ENCODE assay signal across 9 mouse cellular contexts in genomic region chr19:6389803-6390202, GRCm38 (mm10). TPM values are rescaled to one million over a fixed set of nuclear protein-coding genes. Genes with fewer than 3 reads are reported as not detected.
DNase-seq lines count a peak whose midpoint lies in the region; ATAC-seq lines count a peak whose summit lies in the region.
"Had no signal": no experiment of that assay in that cellular context is flagged by ENCODE, and none has a peak within 500 bp of the region (broad histone marks: within the 10 kb centered on the region; RNA-seq: fewer than 3 reads in every experiment).

No protein-coding gene starts in this region.

- H3K4me3 ChIP-seq in forebrain, embryonic 12.5 days (replicated peaks), result peak overlapping the region; percentile 19
- H3K4me3 ChIP-seq in liver, embryonic 11.5 days (ENCODE audit: low read depth, low read length), result peak overlapping the region; percentile 36
- peak overlapping the region; percentile 28 for H3K4me3 ChIP-seq in neural tube, embryonic 13.5 days
- H3K4me3 ChIP-seq: myocyte had no signal

- H3K27me3 ChIP-seq in forebrain, embryonic 12.5 days, result 0 out of 2 replicates have a peak, but pooled peaks cover 10% of the 10 kb centered on the region
- H3K27me3 ChIP-seq in liver, embryonic 11.5 days (replicated peaks; ENCODE audit: control insufficient read depth, insufficient read depth, low read length), result peaks cover 2% of the 10 kb centered on the region; the same call in 1 of the 2 replicates
- no peaks in the 10 kb centered on the region for H3K27me3 ChIP-seq in neural tube, embryonic 13.5 days

- H3K36me3 ChIP-seq in forebrain, embryonic 12.5 days (replicated peaks), result no peaks in the 10 kb centered on the region
- H3K36me3 ChIP-seq in liver, embryonic 11.5 days (ENCODE audit: control insufficient read depth, insufficient read depth, low read length), result 0 out of 2 replicates have a peak, but pooled peaks cover 2% of the 10 kb centered on the region
- H3K36me3 ChIP-seq in neural tube, embryonic 13.5 days, result no peaks in the 10 kb centered on the region

- no peaks in the 10 kb centered on the region for H3K9me3 ChIP-seq in forebrain, embryonic 12.5 days
- H3K9me3 ChIP-seq in liver, embryonic 11.5 days (ENCODE audit: control insufficient read depth, low read length), result no peaks in the 10 kb centered on the region
- no peaks in the 10 kb centered on the region for H3K9me3 ChIP-seq in neural tube, embryonic 13.5 days

- peaks cover 8% of the 10 kb centered on the region; the same call in 1 of the 2 replicates for H3K4me1 ChIP-seq in forebrain, embryonic 12.5 days
- peaks cover 7% of the 10 kb centered on the region for H3K4me1 ChIP-seq in liver, embryonic 11.5 days (replicated peaks; ENCODE audit: control insufficient read depth, insufficient read depth, low read length)
- H3K4me1 ChIP-seq in neural tube, embryonic 13.5 days (replicated peaks), result peaks cover 8% of the 10 kb centered on the region

- no peak overlapping the region for H3K9ac ChIP-seq in forebrain, embryonic 12.5 days
- H3K9ac ChIP-seq in liver, embryonic 11.5 days (ENCODE audit: low read depth, low read length), result peak overlapping the region; percentile 21; the same call in 1 of the 2 replicates
- peak overlapping the region; percentile 64 for H3K9ac ChIP-seq in neural tube, embryonic 13.5 days

- no peak overlapping the region for H3K27ac ChIP-seq in forebrain, embryonic 12.5 days
- H3K27ac ChIP-seq in liver, embryonic 11.5 days (ENCODE audit: low read depth, low read length), result no peak overlapping the region
- no peak overlapping the region for H3K27ac ChIP-seq in neural tube, embryonic 13.5 days (replicated peaks)

- ATAC-seq in forebrain, embryonic 12.5 days (ENCODE audit: low FRiP score), result no peak
- ATAC-seq in liver, embryonic 11.5 days (replicated peaks; ENCODE audit: low FRiP score), result peak; percentile 50; the same call in 1 of the 2 replicates
- ATAC-seq in neural tube, embryonic 13.5 days (ENCODE audit: low read depth), result no peak

- DNase-seq in kidney, postnatal 4 days, result peak; percentile 58 to 75
- no peak for DNase-seq in kidney, adult 11 months
- no peak for DNase-seq in liver, embryonic 11.5 days (ENCODE audit: low spot score)
- no peak for DNase-seq in layer of hippocampus, adult 8-10 months (ENCODE audit: low spot score in 2 of 2)
- DNase-seq in urinary bladder, postnatal 25 days (ENCODE audit: low spot score), result no peak
- no peak for DNase-seq in urinary bladder, postnatal 36 days (ENCODE audit: low spot score in 2 of 2)

- WGBS in forebrain, embryonic 12.5 days, result 6% methylated on average over 16 of the region's 16 CpGs
- 14% methylated on average over 16 of the region's 16 CpGs for WGBS in liver, embryonic 11.5 days
- 4% methylated on average over 16 of the region's 16 CpGs for WGBS in neural tube, embryonic 13.5 days

- peak overlapping the region; percentile 47 for H3K4me2 ChIP-seq in forebrain, embryonic 12.5 days
- H3K4me2 ChIP-seq in liver, embryonic 11.5 days, result peak overlapping the region; percentile 64
- peak overlapping the region; percentile 53 for H3K4me2 ChIP-seq in neural tube, embryonic 13.5 days

RNA-seq across cellular contexts. Expression of gene Pygm, which starts 5.6 kb away (rescaled TPM):
- polyA plus RNA-seq in forebrain, embryonic 12.5 days (2016; fragmentation: Nextera tagmentation; extraction: Ambion mirVana), result 0.78 and 1.5 TPM in 2 replicates
- 1.4 and 4.3 TPM in 2 replicates for polyA plus RNA-seq in liver, embryonic 11.5 days (2014; fragmentation: Nextera tagmentation; extraction: Ambion mirVana)
- polyA plus RNA-seq in neural tube, embryonic 13.5 days (2015; fragmentation: Nextera tagmentation; extraction: Ambion mirVana), result 5.7 and 6.3 TPM in 2 replicates
- total RNA-seq in layer of hippocampus, adult 8-10 months (2022), result 10 to 100 TPM; 14.2 to 19.7 (median 19.0) TPM

RNA-seq across cellular contexts. Expression of gene Rasgrp2, which starts 9.3 kb away (rescaled TPM):
- polyA plus RNA-seq in forebrain, embryonic 12.5 days (2016; fragmentation: Nextera tagmentation; extraction: Ambion mirVana), result 13.1 and 15.1 TPM in 2 replicates
- polyA plus RNA-seq in liver, embryonic 11.5 days (2014; fragmentation: Nextera tagmentation; extraction: Ambion mirVana), result 97.6 and 105 TPM in 2 replicates
- 44.1 and 49.9 TPM in 2 replicates for polyA plus RNA-seq in neural tube, embryonic 13.5 days (2015; fragmentation: Nextera tagmentation; extraction: Ambion mirVana)
- total RNA-seq in layer of hippocampus, adult 8-10 months (2022), result 10 to 100 TPM; 35.0 to 44.1 (median 40.9) TPM

RNA-seq across cellular contexts. Expression of gene Sf1, which starts 26.3 kb away (rescaled TPM):
- 204 and 221 TPM in 2 replicates for polyA plus RNA-seq in forebrain, embryonic 12.5 days (2016; fragmentation: Nextera tagmentation; extraction: Ambion mirVana)
- polyA plus RNA-seq in liver, embryonic 11.5 days (2014; fragmentation: Nextera tagmentation; extraction: Ambion mirVana), result 194 and 203 TPM in 2 replicates
- 107 and 119 TPM in 2 replicates for polyA plus RNA-seq in neural tube, embryonic 13.5 days (2015; fragmentation: Nextera tagmentation; extraction: Ambion mirVana)
- total RNA-seq in layer of hippocampus, adult 8-10 months (2022), result 100 to 1,000 TPM; 209 to 234 (median 222) TPM

RNA-seq across cellular contexts. Expression of gene Nrxn2, which starts 28.7 kb away (rescaled TPM):
- polyA plus RNA-seq in forebrain, embryonic 12.5 days (2016; fragmentation: Nextera tagmentation; extraction: Ambion mirVana), result 17.1 and 17.6 TPM in 2 replicates
- 1.1 and 1.6 TPM in 2 replicates for polyA plus RNA-seq in liver, embryonic 11.5 days (2014; fragmentation: Nextera tagmentation; extraction: Ambion mirVana)
- polyA plus RNA-seq in neural tube, embryonic 13.5 days (2015; fragmentation: Nextera tagmentation; extraction: Ambion mirVana), result 24.0 and 28.9 TPM in 2 replicates
- total RNA-seq in layer of hippocampus, adult 8-10 months (2022), result 100 to 1,000 TPM; 348 to 441 (median 390) TPM

RNA-seq across cellular contexts. Expression of gene Map4k2, which starts 48.9 kb away (rescaled TPM):
- polyA plus RNA-seq in forebrain, embryonic 12.5 days (2016; fragmentation: Nextera tagmentation; extraction: Ambion mirVana), result 14.4 and 15.1 TPM in 2 replicates
- polyA plus RNA-seq in liver, embryonic 11.5 days (2014; fragmentation: Nextera tagmentation; extraction: Ambion mirVana), result 12.9 and 14.2 TPM in 2 replicates
- 13.5 and 17.0 TPM in 2 replicates for polyA plus RNA-seq in neural tube, embryonic 13.5 days (2015; fragmentation: Nextera tagmentation; extraction: Ambion mirVana)
- 100 to 1,000 TPM in 2 of 4 experiments, 10 to 100 TPM in 2; 85.0 to 114 (median 103) TPM for total RNA-seq in layer of hippocampus, adult 8-10 months (2022)

Comparison
In these comparisons a context has a peak if more than half of its experiments do, and no peak if none do; other contexts are left out.
1. DNase-seq: peak in kidney, postnatal 4 days (2 of 2); none in kidney, adult 11 months (single experiment), liver, embryonic 11.5 days (single experiment), layer of hippocampus, adult 8-10 months (0 of 2), urinary bladder, postnatal 25 days (single experiment) and urinary bladder, postnatal 36 days (0 of 2).
2. Peak in every context shown above with its lines, with median percentiles within 50 percentile points of each other: H3K4me2 ChIP-seq and H3K4me3 ChIP-seq.